In the genomic region with DNA sequence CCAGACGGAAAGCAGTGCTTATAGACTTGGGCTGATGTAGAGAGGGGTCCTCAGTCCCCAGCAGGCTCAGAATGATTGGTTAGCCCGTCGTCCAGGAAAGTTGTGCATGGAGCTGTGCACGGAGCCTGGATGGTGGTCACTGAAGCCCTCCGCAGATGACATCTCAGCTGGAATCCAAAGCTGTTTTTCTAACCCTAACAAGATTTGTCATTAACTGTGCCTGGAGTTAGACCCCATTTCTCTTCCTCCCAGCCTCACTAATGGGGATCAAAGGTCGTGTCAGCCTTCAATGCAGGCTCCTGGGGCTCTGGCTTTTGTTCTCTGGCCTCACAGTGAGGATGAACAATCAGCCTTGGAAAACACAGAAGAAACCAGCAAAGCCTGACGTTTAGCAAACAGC, we compare ENCODE assay signal across 11 mouse cellular contexts.
A peak's percentile ranks its signal among the peaks of the same experiment; 100 is the strongest.
DNase-seq lines count a peak whose midpoint lies in the region; ATAC-seq lines count a peak whose summit lies in the region.
"Had no signal": no experiment of that assay in that cellular context is flagged by ENCODE, and none has a peak within 500 bp of the region (broad histone marks: within the 10 kb centered on the region; RNA-seq: fewer than 3 reads in every experiment).

No protein-coding gene starts in this region.

- H3K27ac ChIP-seq in hindbrain, embryonic 10.5 days = peak overlapping the region; percentile 62
- no peak overlapping the region for H3K27ac ChIP-seq in hindbrain, embryonic 16.5 days (ENCODE audit: low read depth, low read length)
- no peak overlapping the region for H3K27ac ChIP-seq in midbrain, embryonic 14.5 days (replicated peaks; ENCODE audit: low read depth, low read length)
- H3K27ac ChIP-seq: liver, embryonic 15.5 days had no signal

- peaks cover 90% of the 10 kb centered on the region for H3K27me3 ChIP-seq in hindbrain, embryonic 10.5 days (ENCODE audit: insufficient read depth, poor library complexity, severe bottlenecking)
- H3K27me3 ChIP-seq in hindbrain, embryonic 16.5 days (replicated peaks; ENCODE audit: control insufficient read depth, insufficient read depth, low read length) = no peaks in the 10 kb centered on the region; the same call in 1 of the 2 replicates
- peaks cover 4% of the 10 kb centered on the region; the same call in 1 of the 2 replicates for H3K27me3 ChIP-seq in midbrain, embryonic 14.5 days (ENCODE audit: control insufficient read depth, insufficient read depth, low read length)
- H3K27me3 ChIP-seq: liver, embryonic 15.5 days had no signal

- no peak overlapping the region for H3K4me3 ChIP-seq in hindbrain, embryonic 10.5 days
- H3K4me3 ChIP-seq in hindbrain, embryonic 16.5 days (ENCODE audit: low read length) = no peak overlapping the region
- no peak overlapping the region for H3K4me3 ChIP-seq in midbrain, embryonic 14.5 days (replicated peaks; ENCODE audit: low read depth, low read length)
- H3K4me3 ChIP-seq: liver, embryonic 15.5 days had no signal

- H3K9ac ChIP-seq in hindbrain, embryonic 16.5 days (ENCODE audit: low read depth, low read length) = no peak overlapping the region
- no peak overlapping the region for H3K9ac ChIP-seq in midbrain, embryonic 14.5 days (replicated peaks; ENCODE audit: low read length)
- H3K9ac ChIP-seq: liver, embryonic 15.5 days had no signal

- 3% methylated on average over 7 of the region's 7 CpGs for WGBS in hindbrain, embryonic 10.5 days
- WGBS in hindbrain, embryonic 16.5 days = 6% methylated on average over 7 of the region's 7 CpGs
- WGBS in midbrain, embryonic 14.5 days = 3% methylated on average over 7 of the region's 7 CpGs

- H3K9me3 ChIP-seq in hindbrain, embryonic 10.5 days = no peaks in the 10 kb centered on the region
- H3K9me3 ChIP-seq in hindbrain, embryonic 16.5 days (ENCODE audit: control insufficient read depth, low read length) = no peaks in the 10 kb centered on the region
- no peaks in the 10 kb centered on the region for H3K9me3 ChIP-seq in midbrain, embryonic 14.5 days (ENCODE audit: control insufficient read depth, low read length)
- H3K9me3 ChIP-seq: liver, embryonic 15.5 days had no signal

- ATAC-seq in hindbrain, embryonic 16.5 days = no peak; the same call in 1 of the 2 replicates
- no peak for ATAC-seq in midbrain, embryonic 14.5 days (ENCODE audit: low FRiP score, low TSS enrichment)
- ATAC-seq in cerebellum, adult (ENCODE audit: insufficient number of reproducible peaks, low FRiP score, low TSS enrichment) = no peak

- H3K4me2 ChIP-seq in hindbrain, embryonic 16.5 days (ENCODE audit: low read length) = no peak overlapping the region
- no peak overlapping the region for H3K4me2 ChIP-seq in midbrain, embryonic 14.5 days (ENCODE audit: low read length)
- H3K4me2 ChIP-seq: heart, embryonic 11.5 days; liver, embryonic 15.5 days had no signal

- H3K36me3 ChIP-seq in hindbrain, embryonic 10.5 days = no peaks in the 10 kb centered on the region
- H3K36me3 ChIP-seq in hindbrain, embryonic 16.5 days (ENCODE audit: control insufficient read depth, insufficient read depth, low read length) = no peaks in the 10 kb centered on the region
- no peaks in the 10 kb centered on the region for H3K36me3 ChIP-seq in midbrain, embryonic 14.5 days (ENCODE audit: control insufficient read depth, insufficient read depth, low read length)
- H3K36me3 ChIP-seq: liver, embryonic 15.5 days had no signal

- peaks cover 30% of the 10 kb centered on the region for H3K4me1 ChIP-seq in hindbrain, embryonic 10.5 days (replicated peaks)
- H3K4me1 ChIP-seq in hindbrain, embryonic 16.5 days (ENCODE audit: control insufficient read depth, insufficient read depth, low read depth, low read length) = no peaks in the 10 kb centered on the region
- H3K4me1 ChIP-seq in midbrain, embryonic 14.5 days (ENCODE audit: control insufficient read depth, insufficient read depth, low read length) = peaks cover 6% of the 10 kb centered on the region; the same call in 1 of the 2 replicates
- H3K4me1 ChIP-seq: liver, embryonic 15.5 days had no signal

- DNase-seq in hindbrain, embryonic 10.5 days (ENCODE audit: low spot score) = peak; percentile 82
- DNase-seq in embryo, embryonic 11 days = peak; percentile 79
- DNase-seq in kidney, adult 8-10 months = peak; percentile 54 to 67
- peak; percentile 23 for DNase-seq in midbrain, embryonic 14.5 days
- DNase-seq in gastrocnemius, adult 8-10 months (ENCODE audit: low spot score in 2 of 2) = no peak
- DNase-seq in thymus, postnatal 14 days = no peak
- DNase-seq: cerebellum, postnatal 14 days had no signal

Comparison
In these comparisons a context has a peak if more than half of its experiments do, and no peak if none do; other contexts are left out.
1. DNase-seq: peak in hindbrain, embryonic 10.5 days (single experiment), embryo, embryonic 11 days (single experiment), kidney, adult 8-10 months (2 of 2) and midbrain, embryonic 14.5 days (single experiment); none in gastrocnemius, adult 8-10 months (0 of 2) and thymus, postnatal 14 days (single experiment).